Mouse (Mus musculus) stomach, embryonic 14.5 days (tissue): ENCODE results near the gene Ezh1. TPM values are rescaled to one million over a fixed set of nuclear protein-coding genes. Genes with fewer than 3 reads are reported as not detected.

Source experiments
- ATAC-seq: fragments of 200-750 bp; cut with Nextera tagmentation; 2 replicates; pipeline ENCODE4 v1.8.0; 2017; ENCODE audit warnings: low read depth, moderate TSS enrichment; ENCODE audit not compliant: insufficient number of reproducible peaks, insufficient read depth, low FRiP score
- H3K27ac ChIP-seq: fragments of 300-500 bp; sonication (generic); 2 replicates; pipeline ENCODE4 v1.5.1; 2014; ENCODE audit warnings: mild to moderate bottlenecking, low read length, moderate library complexity, mixed read lengths
- H3K27me3 ChIP-seq: fragments of 300-500 bp; sonication (generic); 2 replicates; pipeline ENCODE4 v1.6.1; 2014; ENCODE audit warnings: low read length, control low read depth, mixed read lengths; ENCODE audit not compliant: control insufficient read depth, insufficient read depth
- H3K36me3 ChIP-seq: fragments of 300-500 bp; sonication (generic); 2 replicates; pipeline ENCODE4 v1.6.1; 2014; ENCODE audit warnings: mild to moderate bottlenecking, control low read depth, low read length, moderate library complexity, mixed read lengths; ENCODE audit not compliant: control insufficient read depth, insufficient read depth
- H3K4me1 ChIP-seq: fragments of 300-500 bp; sonication (generic); 2 replicates; pipeline ENCODE4 v1.6.1; 2014; ENCODE audit warnings: low read length, control low read depth, mixed read lengths; ENCODE audit not compliant: control insufficient read depth, insufficient read depth
- H3K4me2 ChIP-seq: fragments of 300-500 bp; sonication (generic); replicated peaks from 2 replicates; pipeline ENCODE4 v1.6.1; 2014; ENCODE audit warnings: low read depth, low read length, control low read depth
- H3K4me3 ChIP-seq: fragments of 300-500 bp; sonication (generic); 2 replicates; pipeline ENCODE4 v1.5.1; 2014; ENCODE audit warnings: low read depth, low read length, control low read depth
- H3K9ac ChIP-seq: fragments of 300-500 bp; sonication (generic); replicated peaks from 2 replicates; pipeline ENCODE4 v1.6.1; 2014; ENCODE audit warnings: low read depth, mild to moderate bottlenecking, control low read depth, low read length, moderate library complexity, mixed read lengths
- H3K9me3 ChIP-seq: fragments of 300-500 bp; sonication (generic); 2 replicates; pipeline ENCODE4 v1.6.1; 2016; ENCODE audit warnings: low read depth, low read length, control low read depth; ENCODE audit not compliant: control insufficient read depth
- WGBS: fragments of 180-500 bp; shearing (Covaris S2); extraction: QIAGEN DNeasy Blood & Tissue Kit; methylation state at CpG from one replicate; pipeline ENCODE4 v1.1.7; 2014; 5-methylcytosine and 5-hydroxymethylcytosine counted together
- polyA plus RNA-seq: library from polyadenylated mRNA; unstranded; fragments of >200 nt; fragmentation: Nextera tagmentation; extraction: Ambion mirVana; gene quantifications from 2 replicates; pipeline ENCODE4 v1.2.1, GENCODE M21; 2014

The Ezh1 gene
- polyA plus RNA-seq, 1 experiment from 2014 or later, result 19.1 TPM

DNA sequence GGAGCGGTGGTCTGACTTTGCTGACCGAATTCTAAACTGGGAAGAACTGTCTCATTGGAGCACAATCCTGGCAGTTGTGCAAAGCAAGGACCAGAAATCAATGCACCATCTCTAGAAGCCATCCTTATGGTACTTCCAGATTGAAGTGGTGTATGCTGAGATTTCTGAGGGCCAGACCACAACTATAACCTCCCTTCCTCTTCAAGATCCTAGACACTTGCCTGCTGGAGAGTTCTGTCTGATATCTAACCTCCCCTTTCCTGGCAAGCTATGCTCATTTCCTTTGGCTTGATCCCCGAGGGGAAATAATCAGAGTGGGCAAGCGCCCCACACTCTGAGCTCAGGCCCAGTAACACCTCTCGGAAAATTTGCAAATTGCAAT lies 53.8 kb downstream of the Ezh1 start:
- Histone ChIP-seq H3K27me3 (peaks cover 9% of the 10 kb centered on the region; the same call in 1 of the 2 replicates), H3K36me3 (peaks cover 10% of the 10 kb centered on the region), H3K4me3 (peak overlapping the region; percentile 49), H3K27ac (peak overlapping the region; percentile 95), H3K9me3 (no peaks in the 10 kb centered on the region), H3K4me1 (peaks cover 40% of the 10 kb centered on the region), H3K9ac (peak overlapping the region; percentile 39), H3K4me2 (peak overlapping the region; percentile 79)
- 10% methylated on average over 5 of the region's 5 CpGs for WGBS
- ATAC-seq, result no peak

GRCm38 (mm10) chr11:101171721-101172433 lies 54.4 kb downstream of the Ezh1 start:
- H3K9me3 ChIP-seq, result no peaks in the 10 kb centered on the region
- H3K4me2 ChIP-seq, result peak overlapping the region; percentile 79
- peak; percentile 39; the same call in 1 of the 2 replicates for ATAC-seq
- peaks cover 37% of the 10 kb centered on the region for H3K4me1 ChIP-seq
- H3K4me3 ChIP-seq, result peak overlapping the region; percentile 49
- H3K9ac ChIP-seq, result peak overlapping the region; percentile 39
- peaks cover 16% of the 10 kb centered on the region for H3K36me3 ChIP-seq
- H3K27ac ChIP-seq, result peak overlapping the region; percentile 95
- H3K27me3 ChIP-seq, result peaks cover 8% of the 10 kb centered on the region; the same call in 1 of the 2 replicates
- WGBS, result under 1% methylated on average over 31 of the region's 31 CpGs

DNA sequence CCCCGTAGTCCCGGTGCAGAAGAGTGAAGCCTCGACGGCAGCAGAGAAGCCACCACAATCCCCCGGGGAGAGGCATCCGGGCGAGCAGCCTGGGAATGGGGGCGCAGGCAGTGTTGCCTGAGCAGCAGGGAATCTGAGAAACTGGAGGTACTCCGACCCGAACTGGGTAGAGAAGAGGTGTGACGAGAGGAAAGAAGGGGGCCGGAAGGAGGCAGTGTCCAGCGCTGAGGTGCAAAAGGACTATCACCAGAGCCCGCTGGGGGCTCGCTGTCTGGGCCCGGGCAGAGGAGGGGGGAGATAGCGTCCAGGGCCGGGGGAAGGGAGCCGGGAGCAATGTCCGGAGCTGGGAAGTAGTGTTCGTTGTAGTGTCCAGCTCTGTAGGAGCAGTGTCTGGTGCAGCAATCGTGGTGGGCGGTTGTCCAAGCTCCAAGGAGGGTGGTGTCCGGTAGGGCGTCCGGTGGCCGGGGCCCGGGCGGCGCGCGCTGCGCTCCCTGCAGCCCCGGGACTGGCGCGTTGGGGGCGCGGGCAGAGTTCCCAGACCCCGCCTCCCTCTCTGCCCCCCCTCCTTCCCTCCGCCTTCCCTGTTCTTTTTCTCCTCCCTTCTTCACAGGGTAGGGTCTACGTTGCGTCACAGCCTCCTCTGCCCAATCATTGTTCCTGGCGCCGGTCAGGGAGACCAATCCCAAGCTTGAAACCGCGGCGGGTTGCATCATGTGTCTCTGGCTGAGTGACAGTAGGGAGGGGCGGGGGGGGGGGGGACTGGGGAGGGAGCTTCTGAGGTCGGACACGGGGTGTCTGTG lies 55.3 kb downstream of the Ezh1 start, which contains the start of gene Plekhh3:
Gene Plekhh3, minus strand, starts transcription at position 541 of the 800 bp plus-strand sequence.
- H3K4me3 ChIP-seq, result peak within 1 kb of the TSS; percentile 54
- under 1% methylated on average over 39 of the region's 50 CpGs for WGBS
- H3K27ac ChIP-seq, result peak within 1 kb of the TSS; percentile 95
- ATAC-seq, result peak; percentile 94
- H3K9ac ChIP-seq, result peak within 1 kb of the TSS; percentile 45
- H3K9me3 ChIP-seq, result no peaks in the 10 kb centered on the region
- peaks cover 37% of the 10 kb centered on the region for H3K4me1 ChIP-seq
- H3K36me3 ChIP-seq, result peaks cover 24% of the 10 kb centered on the region
- H3K4me2 ChIP-seq, result peak within 1 kb of the TSS; percentile 79
- H3K27me3 ChIP-seq, result 0 out of 2 replicates have a peak, but pooled peaks cover 7% of the 10 kb centered on the region

DNA sequence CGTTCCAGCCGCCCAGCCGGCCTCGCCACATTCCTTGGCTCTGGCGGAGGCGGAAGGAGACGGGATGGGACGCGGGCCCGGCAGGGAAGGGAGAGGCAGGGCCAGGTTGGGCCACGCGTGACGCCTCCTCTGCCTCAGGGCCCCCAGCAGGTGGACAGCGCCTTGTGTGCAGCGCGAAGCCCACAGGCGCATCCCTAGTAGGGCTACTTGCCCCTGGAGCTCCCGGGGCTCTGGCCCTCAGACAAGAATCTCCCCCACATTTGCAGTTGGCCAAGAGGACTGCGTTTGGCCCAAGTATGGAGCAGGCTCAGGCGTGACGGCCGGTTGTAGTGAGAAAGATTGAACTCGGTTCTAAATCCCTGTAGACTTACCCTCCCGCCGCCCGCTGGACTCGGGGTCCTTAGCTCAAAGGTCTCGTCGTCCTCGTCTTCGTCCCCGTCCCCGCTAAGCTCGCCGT lies 55.9 kb downstream of the Ezh1 start, which contains the start of gene Cntnap1:
Gene Cntnap1, plus strand, starts transcription at position 170 of the 457 bp plus-strand sequence.
- H3K4me2 ChIP-seq, result peak within 1 kb of the TSS; percentile 67
- peaks cover 37% of the 10 kb centered on the region for H3K4me1 ChIP-seq
- H3K36me3 ChIP-seq, result peaks cover 28% of the 10 kb centered on the region
- no peaks in the 10 kb centered on the region for H3K9me3 ChIP-seq
- peak within 1 kb of the TSS; percentile 54 for H3K4me3 ChIP-seq
- 0 out of 2 replicates have a peak, but pooled peaks cover 7% of the 10 kb centered on the region for H3K27me3 ChIP-seq
- H3K9ac ChIP-seq, result peak within 1 kb of the TSS; percentile 45
- H3K27ac ChIP-seq, result peak within 1 kb of the TSS; percentile 82
- ATAC-seq, result no peak
- under 1% methylated on average over 35 of the region's 35 CpGs for WGBS

GRCm38 (mm10) chr11:101169301-101170107 lies 56.8 kb downstream of the Ezh1 start:
- Histone ChIP-seq H3K36me3 (peaks cover 31% of the 10 kb centered on the region), H3K9me3 (no peaks in the 10 kb centered on the region), H3K4me3 (peak overlapping the region; percentile 54), H3K4me1 (peaks cover 29% of the 10 kb centered on the region), H3K9ac (peak overlapping the region; percentile 45), H3K27me3 (peaks cover 10% of the 10 kb centered on the region; the same call in 1 of the 2 replicates), H3K4me2 (peak overlapping the region; percentile 67), H3K27ac (no peak overlapping the region)
- no peak for ATAC-seq
- 16% methylated on average over 17 of the region's 17 CpGs for WGBS

DNA sequence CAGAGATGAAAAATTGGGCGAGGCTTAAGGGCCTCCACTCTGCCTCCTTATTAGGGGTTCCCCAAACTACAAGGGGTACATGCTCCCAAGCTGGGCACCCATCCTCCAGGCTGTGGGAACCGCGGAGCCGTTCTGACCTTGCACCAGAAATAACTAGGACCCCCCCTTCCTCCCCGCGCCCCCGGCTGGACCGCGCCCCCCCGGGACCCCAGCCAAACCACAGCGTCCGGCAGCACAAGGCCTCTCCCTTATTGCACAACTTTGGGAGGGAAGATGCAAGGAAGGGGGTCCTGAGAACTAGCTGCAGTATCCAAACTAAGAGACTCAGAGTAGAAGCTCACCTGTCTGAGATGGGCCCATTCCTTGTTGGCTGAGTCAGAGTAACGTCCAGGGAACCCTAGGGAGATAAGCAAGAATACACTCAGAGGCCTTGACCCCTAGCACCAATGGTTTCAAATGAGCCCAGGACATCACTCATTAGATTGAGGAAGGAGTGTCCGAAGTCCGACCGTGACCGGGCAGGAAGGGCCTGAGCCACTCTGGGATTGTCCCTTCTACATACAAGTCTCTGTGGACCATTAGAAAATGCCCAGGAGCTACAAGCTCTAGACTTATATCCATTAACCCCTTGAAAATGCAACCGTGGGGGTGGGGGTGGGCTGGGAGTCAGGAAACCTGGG lies 57.8 kb downstream of the Ezh1 start:
- no peak for ATAC-seq
- Histone ChIP-seq H3K36me3 (peaks cover 40% of the 10 kb centered on the region), H3K4me2 (peak overlapping the region; percentile 67), H3K27ac (no peak overlapping the region), H3K9ac (peak overlapping the region; percentile 45; the same call in 1 of the 2 replicates), H3K4me3 (peak overlapping the region; percentile 54), H3K9me3 (no peaks in the 10 kb centered on the region), H3K27me3 (peaks cover 10% of the 10 kb centered on the region; the same call in 1 of the 2 replicates), H3K4me1 (peaks cover 24% of the 10 kb centered on the region)
- WGBS, result 72% methylated on average over 18 of the region's 18 CpGs

- Histone ChIP-seq H3K4me2 (no peak overlapping the region), H3K4me1 (peaks cover 24% of the 10 kb centered on the region), H3K4me3 (no peak overlapping the region), H3K27me3 (peaks cover 10% of the 10 kb centered on the region; the same call in 1 of the 2 replicates), H3K27ac (no peak overlapping the region), H3K9me3 (no peaks in the 10 kb centered on the region), H3K36me3 (peaks cover 44% of the 10 kb centered on the region), H3K9ac (no peak overlapping the region)
- ATAC-seq, result no peak
- 70% methylated on average over 8 of the region's 8 CpGs for WGBS
Measured at GRCm38 (mm10) chr11:101167963-101168300, 58.3 kb downstream of the Ezh1 start.
